Comparison of ENCODE assay signal across 7 mouse cellular contexts in the genomic region with DNA sequence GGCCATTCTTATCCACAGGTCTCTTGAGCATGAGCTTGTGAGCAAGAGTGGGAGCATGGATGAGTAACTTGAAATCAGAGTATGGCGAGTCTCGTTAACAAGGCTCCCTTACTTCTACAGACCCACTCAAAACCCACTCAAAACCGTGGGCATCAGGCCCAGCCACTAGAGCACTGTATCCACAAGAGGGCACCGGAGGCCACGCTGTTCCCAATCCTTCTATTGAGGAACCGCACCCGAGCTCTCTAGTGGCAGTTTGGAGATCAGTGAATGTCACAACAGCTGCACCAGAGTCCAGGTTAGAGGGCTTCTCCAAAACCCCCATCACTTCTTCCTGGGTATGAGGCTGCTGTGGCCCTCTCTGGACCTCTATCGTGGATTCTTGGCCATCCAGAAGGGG. TPM values are rescaled to one million over a fixed set of nuclear protein-coding genes. Genes with fewer than 3 reads are reported as not detected.
A peak's percentile ranks its signal among the peaks of the same experiment; 100 is the strongest.
DNase-seq lines count a peak whose midpoint lies in the region; ATAC-seq and TF ChIP-seq lines count a peak whose summit lies in the region.

No protein-coding gene starts in this region.

- WGBS in stomach, postnatal 0 days = 26% methylated on average over 8 of the region's 8 CpGs

- no peak overlapping the region for H3K4me2 ChIP-seq in stomach, postnatal 0 days (replicated peaks; ENCODE audit: low read depth)

- TF ChIP-seq POLR2A in ES-Bruce4 (IDR thresholded peaks at IDR 0.05; ENCODE audit: insufficient read depth, low read length) = no peak

- H3K9ac ChIP-seq in ES-Bruce4 (ENCODE audit: low read depth, poor library complexity, severe bottlenecking) = no peak overlapping the region
- H3K9ac ChIP-seq in stomach, postnatal 0 days (ENCODE audit: low read length) = no peak overlapping the region

- no peaks in the 10 kb centered on the region for H3K36me3 ChIP-seq in ES-Bruce4 (ENCODE audit: control insufficient read depth, insufficient read depth, low read length, poor library complexity, severe bottlenecking)
- no peaks in the 10 kb centered on the region for H3K36me3 ChIP-seq in stomach, postnatal 0 days (ENCODE audit: control insufficient read depth, insufficient read depth, low read length)

- no peak for TF ChIP-seq EP300 in ES-Bruce4 (IDR thresholded peaks at IDR 0.05; ENCODE audit: insufficient read depth, low read depth, low read length)
- no peak for TF ChIP-seq EP300 in stomach, postnatal 0 days (optimal IDR thresholded peaks at IDR 0.05)

- TF ChIP-seq CTCF in ES-Bruce4 (IDR thresholded peaks at IDR 0.05; ENCODE audit: low read depth, low read length) = peak; percentile 65
- peak; percentile 86 for TF ChIP-seq CTCF in stomach, postnatal 0 days (IDR thresholded peaks at IDR 0.05; ENCODE audit: low read depth)

- no peak overlapping the region for H3K27ac ChIP-seq in ES-Bruce4 (ENCODE audit: insufficient read depth, low read length)
- no peak overlapping the region for H3K27ac ChIP-seq in stomach, postnatal 0 days (replicated peaks)

- ATAC-seq in granulocyte monocyte progenitor cell, adult 5-6 weeks (replicated peaks; ENCODE audit: poor library complexity, severe bottlenecking) = peak; percentile 70
- no peak for ATAC-seq in stomach, postnatal 0 days (ENCODE audit: low FRiP score, low TSS enrichment)

- H3K4me1 ChIP-seq in ES-Bruce4 (ENCODE audit: control insufficient read depth, insufficient read depth, low read length) = no peaks in the 10 kb centered on the region
- 0 out of 2 replicates have a peak, but pooled peaks cover 2% of the 10 kb centered on the region for H3K4me1 ChIP-seq in stomach, postnatal 0 days (replicated peaks; ENCODE audit: control insufficient read depth, insufficient read depth)

- H3K27me3 ChIP-seq in ES-Bruce4 (ENCODE audit: control insufficient read depth, insufficient read depth, low read length, poor library complexity, severe bottlenecking) = peaks cover 14% of the 10 kb centered on the region; the same call in 1 of the 2 replicates
- H3K27me3 ChIP-seq in stomach, postnatal 0 days (ENCODE audit: control insufficient read depth, insufficient read depth, low read length) = peaks cover 14% of the 10 kb centered on the region

- no peaks in the 10 kb centered on the region for H3K9me3 ChIP-seq in ES-Bruce4 (replicated peaks; ENCODE audit: control insufficient read depth, insufficient read depth, low read length, poor library complexity, severe bottlenecking)
- no peaks in the 10 kb centered on the region for H3K9me3 ChIP-seq in stomach, postnatal 0 days (ENCODE audit: control insufficient read depth, low read length)

- peak; percentile 15 for DNase-seq in A20 (ENCODE audit: low read depth, low spot score)
- peak; percentile 46 to 72 for DNase-seq in cerebellum, postnatal 4 days (ENCODE audit: low spot score in 2 of 2)
- DNase-seq in layer of hippocampus, adult 8-10 months (ENCODE audit: low spot score in 2 of 2) = peak; percentile 12 to 48
- DNase-seq in lung, postnatal 4 days = peak; percentile 36 to 53
- peak; percentile 50 for DNase-seq in stomach, postnatal 0 days (ENCODE audit: low spot score)

- no peak overlapping the region for H3K4me3 ChIP-seq in ES-Bruce4 (ENCODE audit: low read depth, low read length)
- H3K4me3 ChIP-seq in stomach, postnatal 0 days (ENCODE audit: low read depth, low read length) = no peak overlapping the region

RNA-seq across cellular contexts. Expression of a gene that starts 2.4 kb away (rescaled TPM):
- polyA plus RNA-seq in ES-Bruce4 (2011; ENCODE audit: insufficient read depth, insufficient read length, low read depth, missing spikeins) = 0.81 and 0.97 TPM in 2 replicates
- total RNA-seq in granulocyte monocyte progenitor cell, adult 5-6 weeks (2014; fragmentation: Nextera tagmentation) = not detected in 2 replicates
- total RNA-seq in granulocyte monocyte progenitor cell, adult 5-6 weeks (2017) = not detected in 2 replicates
- total RNA-seq in layer of hippocampus, adult 8-10 months (2022) = 1 to 10 TPM; 3.1 to 3.9 (median 3.8) TPM
- polyA plus RNA-seq in stomach, postnatal 0 days (2015; fragmentation: Nextera tagmentation; extraction: Ambion mirVana) = 5.0 and 5.5 TPM in 2 replicates

RNA-seq across cellular contexts. Expression of a gene that starts 56.2 kb away (rescaled TPM):
- polyA plus RNA-seq in ES-Bruce4 (2011; ENCODE audit: insufficient read depth, insufficient read length, low read depth, missing spikeins) = 6.0 and 7.1 TPM in 2 replicates
- 117 and 137 TPM in 2 replicates for total RNA-seq in granulocyte monocyte progenitor cell, adult 5-6 weeks (2014; fragmentation: Nextera tagmentation)
- 228 and 243 TPM in 2 replicates for total RNA-seq in granulocyte monocyte progenitor cell, adult 5-6 weeks (2017)
- total RNA-seq in layer of hippocampus, adult 8-10 months (2022) = 10 to 100 TPM; 10.4 to 13.6 (median 12.2) TPM
- 10.0 and 10.5 TPM in 2 replicates for polyA plus RNA-seq in stomach, postnatal 0 days (2015; fragmentation: Nextera tagmentation; extraction: Ambion mirVana)

Comparison
In these comparisons a context has a peak if more than half of its experiments do, and no peak if none do; other contexts are left out.
1. RNA of a gene that starts 2.4 kb away (total RNA-seq): 3.1 to 3.9 TPM in layer of hippocampus, adult 8-10 months; not detected in granulocyte monocyte progenitor cell, adult 5-6 weeks; every median in the first group is over 4 times any median in the second.
2. RNA of a gene that starts 56.2 kb away (total RNA-seq): 117 to 243 TPM in granulocyte monocyte progenitor cell, adult 5-6 weeks; 10.4 to 13.6 TPM in layer of hippocampus, adult 8-10 months; every median in the first group is over 4 times any median in the second.
3. Peak in every context shown above with its lines, with median percentiles within 50 percentile points of each other: DNase-seq.